ENCODE assay signal across 8 mouse cellular contexts in genomic region chr13:23745381-23746161, GRCm38 (mm10). TPM values are rescaled to one million over a fixed set of nuclear protein-coding genes. Genes with fewer than 3 reads are reported as not detected.
DNase-seq lines count a peak whose midpoint lies in the region; ATAC-seq lines count a peak whose summit lies in the region.

TSS of gene Hist1h3c (minus strand) at chr13:23745602.

- peak within 1 kb of the TSS; percentile 92 for H3K27ac ChIP-seq in hindbrain, embryonic 14.5 days
- peak within 1 kb of the TSS; percentile 93 for H3K27ac ChIP-seq in macrophage

- peak within 1 kb of the TSS; percentile 56 for H3K9ac ChIP-seq in hindbrain, embryonic 14.5 days

- H3K79me2 ChIP-seq in macrophage (ENCODE audit: inconsistent target) = no peaks in the 10 kb centered on the region

- peaks cover 11% of the 10 kb centered on the region for H3K4me1 ChIP-seq in hindbrain, embryonic 14.5 days (replicated peaks; ENCODE audit: control insufficient read depth, insufficient read depth, low read length)

- DNase-seq in ZHBTc4 (ENCODE audit: low read depth, low spot score) = peak; percentile 93
- DNase-seq in cerebellum, postnatal 25 days = peak; percentile 84 to 89
- peak; percentile 65 to 79 for DNase-seq in frontal cortex, postnatal 25 days (ENCODE audit: low spot score in 2 of 2)
- peak; percentile 95 for DNase-seq in hindbrain, embryonic 14.5 days (ENCODE audit: low spot score)
- peak; percentile 60 to 74 for DNase-seq in layer of hippocampus, postnatal 36 days
- DNase-seq in right cerebral cortex, postnatal 14 days = peak; percentile 85
- peak; percentile 70 to 84 for DNase-seq in urinary bladder, postnatal 4 days (ENCODE audit: low spot score in 2 of 2)

- peak within 1 kb of the TSS; percentile 84 for H3K4me2 ChIP-seq in hindbrain, embryonic 14.5 days (replicated peaks)

- no peaks in the 10 kb centered on the region for H3K36me3 ChIP-seq in hindbrain, embryonic 14.5 days (replicated peaks; ENCODE audit: control insufficient read depth, insufficient read depth)
- H3K36me3 ChIP-seq in macrophage (ENCODE audit: inconsistent target) = no peaks in the 10 kb centered on the region

- H3K27me3 ChIP-seq in hindbrain, embryonic 14.5 days (ENCODE audit: control insufficient read depth, insufficient read depth, low read length) = no peaks in the 10 kb centered on the region

- WGBS in hindbrain, embryonic 14.5 days = 1% methylated on average over 24 of the region's 28 CpGs
- 2% methylated on average over 21 of the region's 28 CpGs for WGBS in macrophage (ENCODE audit: missing documents)

- H3K9me3 ChIP-seq in hindbrain, embryonic 14.5 days (ENCODE audit: control insufficient read depth, low read length) = no peaks in the 10 kb centered on the region

- ATAC-seq in hindbrain, embryonic 14.5 days (ENCODE audit: low FRiP score) = peak; percentile 75; the same call in 1 of the 2 replicates

- peak within 1 kb of the TSS; percentile 29 for H3K4me3 ChIP-seq in hindbrain, embryonic 14.5 days (replicated peaks; ENCODE audit: low read length)
- H3K4me3 ChIP-seq in macrophage (ENCODE audit: inconsistent target) = peak within 1 kb of the TSS; percentile 25

RNA-seq across cellular contexts. Expression of gene Hist1h3c, which starts in this region (rescaled TPM):
- polyA plus RNA-seq in hindbrain, embryonic 14.5 days (2014; fragmentation: Nextera tagmentation; extraction: Ambion mirVana) = 1.1 TPM in 1 of 2 replicates, not detected in the other
- 1 to 10 TPM; 2.5 to 5.2 TPM for total RNA-seq in layer of hippocampus, postnatal 36 days (2021)
- 10 to 100 TPM in 1 of 26 experiments, 1 to 10 TPM in 6, not detected in 19; 1.6 to 10.1 (median 2.9) TPM for total RNA-seq in macrophage (2018; cell fraction: chromatin; rRNA removed)
- total RNA-seq in macrophage (2018; cell fraction: cytosol; rRNA removed) = 10 to 100 TPM in 17 of 26 experiments, 1 to 10 TPM in 9; 3.8 to 42.2 (median 11.9) TPM
- 10 to 100 TPM in 1 of 26 experiments, 1 to 10 TPM in 18, not detected in 7; 1.0 to 25.5 (median 2.5) TPM for total RNA-seq in macrophage (2018; cell fraction: nucleus; rRNA removed)
- not detected in 3 replicates for polyA plus RNA-seq in macrophage (2018)

Comparison
In these comparisons a context has a peak if more than half of its experiments do, and no peak if none do; other contexts are left out.
1. Peak in every context shown above with its lines: DNase-seq, ATAC-seq, H3K4me3 ChIP-seq and H3K27ac ChIP-seq.